Mouse (Mus musculus) heart, embryonic 14.5 days (tissue): Measurements from ENCODE around the gene Rbfox2. TPM values are rescaled to one million over a fixed set of nuclear protein-coding genes. Genes with fewer than 3 reads are reported as not detected.

Source experiments
- ATAC-seq: fragments of 200-750 bp; cut with Nextera tagmentation; 2 replicates; pipeline ENCODE4 v1.8.0; 2017; ENCODE audit warnings: low read depth, moderate TSS enrichment; ENCODE audit not compliant: insufficient number of reproducible peaks, insufficient read depth, low FRiP score
- H3K27ac ChIP-seq, 2 experiments: fragments of 200-500 bp in 1 of 2; fragments of 300-500 bp in 1 of 2; sonication (generic) in 1 of 2; replicated peaks in 1 of 2; 2 replicates each; pipeline ENCODE4 v1.5.1; 2012 to 2014; ENCODE audit warnings: low read depth in 2 of 2, low read length in 2 of 2, control low read depth in 1 of 2, mild to moderate bottlenecking in 1 of 2, mixed read lengths in 1 of 2; ENCODE audit not compliant: control insufficient read depth in 1 of 2, insufficient read depth in 1 of 2
- H3K27me3 ChIP-seq: fragments of 300-500 bp; sonication (generic); 2 replicates; pipeline ENCODE4 v1.6.1; 2014; ENCODE audit warnings: mild to moderate bottlenecking, low read length, control low read depth; ENCODE audit not compliant: control insufficient read depth, insufficient read depth
- H3K36me3 ChIP-seq: fragments of 300-500 bp; sonication (generic); 2 replicates; pipeline ENCODE4 v1.6.1; 2014; ENCODE audit warnings: mild to moderate bottlenecking, control low read depth, low read length, mixed read lengths; ENCODE audit not compliant: control insufficient read depth, insufficient read depth
- H3K4me1 ChIP-seq, 2 experiments: fragments of 200-500 bp in 1 of 2; fragments of 300-500 bp in 1 of 2; sonication (generic) in 1 of 2; 2 replicates each; pipeline ENCODE4 v1.6.1; 2012 to 2014; ENCODE audit warnings: low read length in 2 of 2, control low read depth in 1 of 2, mixed read lengths in 1 of 2; ENCODE audit not compliant: control insufficient read depth in 2 of 2, insufficient read depth in 2 of 2
- H3K4me2 ChIP-seq: fragments of 300-500 bp; sonication (generic); 2 replicates; pipeline ENCODE4 v1.6.1; 2014; ENCODE audit warnings: mild to moderate bottlenecking, low read length
- H3K4me3 ChIP-seq, 2 experiments: fragments of 200-500 bp in 1 of 2; fragments of 300-500 bp in 1 of 2; sonication (generic) in 1 of 2; 2 replicates each; pipeline ENCODE4 v1.5.1; 2012 to 2014; ENCODE audit warnings: low read length in 2 of 2, mild to moderate bottlenecking in 2 of 2, control low read depth in 1 of 2, low read depth in 1 of 2, moderate library complexity in 1 of 2; ENCODE audit not compliant: control insufficient read depth in 1 of 2, insufficient read depth in 1 of 2
- H3K9ac ChIP-seq: fragments of 300-500 bp; sonication (generic); 2 replicates; pipeline ENCODE4 v1.6.1; 2014; ENCODE audit warnings: mild to moderate bottlenecking, low read length
- H3K9me3 ChIP-seq: fragments of 300-500 bp; sonication (generic); 2 replicates; pipeline ENCODE4 v1.6.1; 2016; ENCODE audit warnings: low read length, control low read depth; ENCODE audit not compliant: control insufficient read depth
- WGBS: fragments of 180-500 bp; shearing (Covaris S2); extraction: QIAGEN DNeasy Blood & Tissue Kit; methylation state at CpG from one replicate; pipeline ENCODE4 v1.1.7; 2014; 5-methylcytosine and 5-hydroxymethylcytosine counted together
- polyA plus RNA-seq: library from polyadenylated mRNA; unstranded; fragments of >200 nt; fragmentation: Nextera tagmentation; extraction: Ambion mirVana; gene quantifications from 2 replicates; pipeline ENCODE4 v1.2.1, GENCODE M21; 2014

The Rbfox2 gene
- polyA plus RNA-seq, 1 experiment from 2014 or later, result 89.1 TPM

- H3K4me2 ChIP-seq, result peak overlapping the region; percentile 39
- no peak for ATAC-seq
- H3K4me1 ChIP-seq, result peaks cover 48 to 92% of the 10 kb centered on the region in 2 experiments
- H3K9ac ChIP-seq, result peak overlapping the region; percentile 64
- WGBS, result 37% methylated on average over 5 of the region's 5 CpGs
- H3K4me3 ChIP-seq, result no peak overlapping the region
- H3K36me3 ChIP-seq, result no peaks in the 10 kb centered on the region
- H3K27me3 ChIP-seq, result no peaks in the 10 kb centered on the region
- peak overlapping the region; percentile 91 to 92 for H3K27ac ChIP-seq
- no peaks in the 10 kb centered on the region for H3K9me3 ChIP-seq
These were observed 93.0 kb downstream of the Rbfox2 start for GRCm38 (mm10) chr15:77213829-77214228.

- Histone ChIP-seq H3K4me2 (peak overlapping the region; percentile 49), H3K36me3 (no peaks in the 10 kb centered on the region), H3K4me3 (peak overlapping the region in 1 of 2 experiments; percentile 1; a peak in 1 of 4 replicates), H3K27ac (peak overlapping the region; percentile 91 to 94), H3K9ac (peak overlapping the region; percentile 64), H3K9me3 (no peaks in the 10 kb centered on the region), H3K27me3 (no peaks in the 10 kb centered on the region), H3K4me1 (peaks cover 44 to 85% of the 10 kb centered on the region in 2 experiments)
- no peak for ATAC-seq
- 9% methylated on average over 7 of the region's 7 CpGs for WGBS
These were observed 94.0 kb downstream of the Rbfox2 start for GRCm38 (mm10) chr15:77212818-77213217.

- 19% methylated on average over 4 of the region's 4 CpGs for WGBS
- peak overlapping the region; percentile 31 for H3K9ac ChIP-seq
- no peak overlapping the region for H3K4me3 ChIP-seq
- no peak for ATAC-seq
- no peaks in the 10 kb centered on the region for H3K9me3 ChIP-seq
- no peaks in the 10 kb centered on the region for H3K36me3 ChIP-seq
- peak overlapping the region; percentile 91 to 93 for H3K27ac ChIP-seq
- no peaks in the 10 kb centered on the region for H3K27me3 ChIP-seq
- H3K4me2 ChIP-seq, result peak overlapping the region; percentile 49
- H3K4me1 ChIP-seq, result peaks cover 41 to 83% of the 10 kb centered on the region in 2 experiments
These were observed 94.5 kb downstream of the Rbfox2 start for GRCm38 (mm10) chr15:77212217-77212757.

GRCm38 (mm10) chr15:77206996-77207395, 99.8 kb downstream of the Rbfox2 start:
- Histone ChIP-seq H3K4me3 (no peak overlapping the region), H3K4me2 (no peak overlapping the region), H3K4me1 (peaks cover 27 to 73% of the 10 kb centered on the region in 2 experiments), H3K27ac (no peak overlapping the region), H3K36me3 (no peaks in the 10 kb centered on the region), H3K9me3 (no peaks in the 10 kb centered on the region), H3K27me3 (no peaks in the 10 kb centered on the region), H3K9ac (no peak overlapping the region)
- 43% methylated on average over 5 of the region's 5 CpGs for WGBS
- no peak for ATAC-seq

- Histone ChIP-seq H3K27ac (peak overlapping the region; percentile 57 to 93), H3K36me3 (no peaks in the 10 kb centered on the region), H3K9ac (peak overlapping the region; percentile 3; the same call in 1 of the 2 replicates), H3K27me3 (no peaks in the 10 kb centered on the region), H3K9me3 (no peaks in the 10 kb centered on the region), H3K4me2 (no peak overlapping the region), H3K4me1 (peaks cover 29 to 68% of the 10 kb centered on the region in 2 experiments), H3K4me3 (no peak overlapping the region)
- no peak for ATAC-seq
- 33% methylated on average over 7 of the region's 7 CpGs for WGBS
These were observed 101.9 kb downstream of the Rbfox2 start for GRCm38 (mm10) chr15:77204951-77205350.

GRCm38 (mm10) chr15:77203255-77203981, 103.4 kb downstream of the Rbfox2 start:
- H3K36me3 ChIP-seq, result peaks cover 3% of the 10 kb centered on the region; the same call in 1 of the 2 replicates
- peak overlapping the region; percentile 31 to 36 for H3K4me3 ChIP-seq
- peaks cover 25 to 62% of the 10 kb centered on the region in 2 experiments for H3K4me1 ChIP-seq
- H3K9me3 ChIP-seq, result no peaks in the 10 kb centered on the region
- WGBS, result 25% methylated on average over 14 of the region's 14 CpGs
- peak overlapping the region; percentile 61 for H3K4me2 ChIP-seq
- ATAC-seq, result peak; percentile 81; the same call in 1 of the 2 replicates
- H3K9ac ChIP-seq, result peak overlapping the region; percentile 72
- H3K27ac ChIP-seq, result peak overlapping the region; percentile 93 to 98
- no peaks in the 10 kb centered on the region for H3K27me3 ChIP-seq

- peak overlapping the region; percentile 93 to 98 for H3K27ac ChIP-seq
- H3K4me3 ChIP-seq, result peak overlapping the region; percentile 31 to 36
- no peaks in the 10 kb centered on the region for H3K27me3 ChIP-seq
- H3K9me3 ChIP-seq, result no peaks in the 10 kb centered on the region
- peaks cover 3% of the 10 kb centered on the region; the same call in 1 of the 2 replicates for H3K36me3 ChIP-seq
- WGBS, result 43% methylated on average over 3 of the region's 3 CpGs
- 0 out of 2 replicates have a peak, but pooled peaks have one; percentile 8 for ATAC-seq
- peak overlapping the region; percentile 61 for H3K4me2 ChIP-seq
- H3K4me1 ChIP-seq, result peaks cover 25 to 61% of the 10 kb centered on the region in 2 experiments
- H3K9ac ChIP-seq, result peak overlapping the region; percentile 72
These were observed 103.9 kb downstream of the Rbfox2 start for GRCm38 (mm10) chr15:77202881-77203254.
